In genomic region chr13:42804314-42804713, GRCm38 (mm10) we compare ENCODE assay signal across 31 mouse cellular contexts.
DNase-seq lines count a peak whose midpoint lies in the region; ATAC-seq lines count a peak whose summit lies in the region.
"Had no signal": no experiment of that assay in that cellular context is flagged by ENCODE, and none has a peak within 500 bp of the region (broad histone marks: within the 10 kb centered on the region; RNA-seq: fewer than 3 reads in every experiment).

No protein-coding gene starts in this region.

- no peak for DNase-seq in midbrain, embryonic 10.5 days (ENCODE audit: low spot score)
- no peak for DNase-seq in retina, embryonic 14.5 days (ENCODE audit: low spot score)
- DNase-seq in lung, adult 18-20 months: no peak
- DNase-seq: adrenal gland, adult 2 months; adrenal gland, postnatal 36 days; B cell, adult 2 months; cerebellum, adult 8-10 months; cerebellum, postnatal 25 days; kidney, adult 11 months; kidney, postnatal 36 days; layer of hippocampus, adult 9-11 months; lung, postnatal 36 days; right cerebral cortex, postnatal 14 days; thymus, adult 18-20 months; thymus, postnatal 25 days had no signal

- H3K9me3 ChIP-seq in hindbrain, embryonic 12.5 days (replicated peaks): no peaks in the 10 kb centered on the region
- H3K9me3 ChIP-seq in hindbrain, embryonic 16.5 days (ENCODE audit: control insufficient read depth, low read length): no peaks in the 10 kb centered on the region
- no peaks in the 10 kb centered on the region for H3K9me3 ChIP-seq in midbrain, embryonic 10.5 days (replicated peaks)
- no peaks in the 10 kb centered on the region for H3K9me3 ChIP-seq in midbrain, embryonic 16.5 days (replicated peaks; ENCODE audit: control insufficient read depth, low read length, poor library complexity, severe bottlenecking)
- H3K9me3 ChIP-seq in forebrain, embryonic 13.5 days (replicated peaks): no peaks in the 10 kb centered on the region; the same call in 1 of the 2 replicates
- H3K9me3 ChIP-seq: embryonic facial prominence, embryonic 10.5 days; embryonic facial prominence, embryonic 15.5 days; heart, embryonic 10.5 days; heart, embryonic 15.5 days; hindbrain, embryonic 13.5 days; limb, embryonic 13.5 days; midbrain, embryonic 12.5 days; neural tube, embryonic 13.5 days had no signal

- H3K4me2 ChIP-seq in hindbrain, embryonic 12.5 days (replicated peaks): no peak overlapping the region
- H3K4me2 ChIP-seq in hindbrain, embryonic 16.5 days (ENCODE audit: low read length): no peak overlapping the region
- H3K4me2 ChIP-seq in midbrain, embryonic 16.5 days (ENCODE audit: low read length): no peak overlapping the region
- H3K4me2 ChIP-seq in forebrain, embryonic 13.5 days: peak overlapping the region; percentile 25
- H3K4me2 ChIP-seq: embryonic facial prominence, embryonic 15.5 days; heart, embryonic 15.5 days; hindbrain, embryonic 13.5 days; limb, embryonic 13.5 days; liver, embryonic 11.5 days; midbrain, embryonic 12.5 days; neural tube, embryonic 13.5 days had no signal

- H3K27me3 ChIP-seq in hindbrain, embryonic 12.5 days: no peaks in the 10 kb centered on the region
- H3K27me3 ChIP-seq in hindbrain, embryonic 16.5 days (replicated peaks; ENCODE audit: control insufficient read depth, insufficient read depth, low read length): no peaks in the 10 kb centered on the region
- no peaks in the 10 kb centered on the region for H3K27me3 ChIP-seq in midbrain, embryonic 10.5 days (ENCODE audit: low read depth, poor library complexity, severe bottlenecking)
- no peaks in the 10 kb centered on the region for H3K27me3 ChIP-seq in midbrain, embryonic 16.5 days (ENCODE audit: control insufficient read depth, insufficient read depth, low read depth, low read length)
- no peaks in the 10 kb centered on the region for H3K27me3 ChIP-seq in forebrain, embryonic 13.5 days
- H3K27me3 ChIP-seq: embryonic facial prominence, embryonic 15.5 days; heart, embryonic 15.5 days; hindbrain, embryonic 13.5 days; limb, embryonic 13.5 days; midbrain, embryonic 12.5 days; neural tube, embryonic 13.5 days had no signal

- H3K4me1 ChIP-seq in hindbrain, embryonic 12.5 days: peaks cover 7% of the 10 kb centered on the region
- H3K4me1 ChIP-seq in hindbrain, embryonic 16.5 days (ENCODE audit: control insufficient read depth, insufficient read depth, low read depth, low read length): no peaks in the 10 kb centered on the region; the same call in 1 of the 2 replicates
- no peaks in the 10 kb centered on the region; the same call in 1 of the 2 replicates for H3K4me1 ChIP-seq in midbrain, embryonic 10.5 days
- H3K4me1 ChIP-seq in midbrain, embryonic 16.5 days (ENCODE audit: control insufficient read depth, insufficient read depth, low read length): peaks cover 5% of the 10 kb centered on the region; the same call in 1 of the 2 replicates
- peaks cover 18% of the 10 kb centered on the region for H3K4me1 ChIP-seq in forebrain, embryonic 13.5 days
- H3K4me1 ChIP-seq: embryonic facial prominence, embryonic 15.5 days; heart, embryonic 10.5 days; heart, embryonic 15.5 days; limb, embryonic 13.5 days; neural tube, embryonic 13.5 days had no signal

- 29% methylated on average over 9 of the region's 9 CpGs for WGBS in hindbrain, embryonic 12.5 days
- 29% methylated on average over 9 of the region's 9 CpGs for WGBS in hindbrain, embryonic 16.5 days
- WGBS in midbrain, embryonic 10.5 days: 54% methylated on average over 9 of the region's 9 CpGs
- 31% methylated on average over 9 of the region's 9 CpGs for WGBS in midbrain, embryonic 16.5 days
- WGBS in forebrain, embryonic 13.5 days: 19% methylated on average over 9 of the region's 9 CpGs

- no peak overlapping the region for H3K4me3 ChIP-seq in hindbrain, embryonic 12.5 days
- H3K4me3 ChIP-seq in hindbrain, embryonic 16.5 days (ENCODE audit: low read length): no peak overlapping the region
- no peak overlapping the region for H3K4me3 ChIP-seq in midbrain, embryonic 10.5 days
- no peak overlapping the region for H3K4me3 ChIP-seq in midbrain, embryonic 16.5 days (ENCODE audit: low read depth, low read length)
- H3K4me3 ChIP-seq in forebrain, embryonic 13.5 days: no peak overlapping the region
- H3K4me3 ChIP-seq: embryonic facial prominence, embryonic 10.5 days; embryonic facial prominence, embryonic 15.5 days; heart, embryonic 10.5 days; heart, embryonic 15.5 days; hindbrain, embryonic 13.5 days; limb, embryonic 13.5 days; midbrain, embryonic 12.5 days; neural tube, embryonic 13.5 days had no signal

- ATAC-seq in hindbrain, embryonic 12.5 days (ENCODE audit: low FRiP score): no peak
- no peak for ATAC-seq in hindbrain, embryonic 16.5 days
- no peak for ATAC-seq in midbrain, embryonic 16.5 days
- no peak for ATAC-seq in forebrain, embryonic 13.5 days
- ATAC-seq: activated CD4-positive, CD25-positive, alpha-beta regulatory T cell, adult 4 months; inflammation-experienced regulatory T-cells, adult 6 months had no signal

- H3K36me3 ChIP-seq in hindbrain, embryonic 12.5 days: no peaks in the 10 kb centered on the region
- no peaks in the 10 kb centered on the region for H3K36me3 ChIP-seq in hindbrain, embryonic 16.5 days (ENCODE audit: control insufficient read depth, insufficient read depth, low read length)
- no peaks in the 10 kb centered on the region for H3K36me3 ChIP-seq in midbrain, embryonic 10.5 days
- no peaks in the 10 kb centered on the region for H3K36me3 ChIP-seq in midbrain, embryonic 16.5 days (ENCODE audit: control insufficient read depth, insufficient read depth, low read length)
- H3K36me3 ChIP-seq in forebrain, embryonic 13.5 days (ENCODE audit: poor library complexity, severe bottlenecking): no peaks in the 10 kb centered on the region
- H3K36me3 ChIP-seq: embryonic facial prominence, embryonic 10.5 days; embryonic facial prominence, embryonic 15.5 days; heart, embryonic 10.5 days; heart, embryonic 15.5 days; hindbrain, embryonic 13.5 days; limb, embryonic 13.5 days; midbrain, embryonic 12.5 days; neural tube, embryonic 13.5 days had no signal

- H3K27ac ChIP-seq in hindbrain, embryonic 12.5 days: peak overlapping the region; percentile 23; the same call in 1 of the 2 replicates
- no peak overlapping the region for H3K27ac ChIP-seq in hindbrain, embryonic 16.5 days (ENCODE audit: low read depth, low read length)
- H3K27ac ChIP-seq in midbrain, embryonic 10.5 days (replicated peaks): 0 out of 2 replicates have a peak overlapping the region, but pooled peaks have one; percentile 0
- H3K27ac ChIP-seq in midbrain, embryonic 16.5 days (ENCODE audit: low read length): no peak overlapping the region
- peak overlapping the region; percentile 51; the same call in 1 of the 2 replicates for H3K27ac ChIP-seq in forebrain, embryonic 13.5 days
- H3K27ac ChIP-seq: embryonic facial prominence, embryonic 10.5 days; embryonic facial prominence, embryonic 15.5 days; heart, embryonic 10.5 days; heart, embryonic 15.5 days; hindbrain, embryonic 13.5 days; limb, embryonic 13.5 days; midbrain, embryonic 12.5 days; neural tube, embryonic 13.5 days; stomach, postnatal 0 days had no signal

- H3K9ac ChIP-seq in hindbrain, embryonic 12.5 days: no peak overlapping the region; the same call in 1 of the 2 replicates
- H3K9ac ChIP-seq in hindbrain, embryonic 16.5 days (ENCODE audit: low read depth, low read length): no peak overlapping the region
- no peak overlapping the region for H3K9ac ChIP-seq in midbrain, embryonic 16.5 days (ENCODE audit: low read depth, low read length)
- H3K9ac ChIP-seq in forebrain, embryonic 13.5 days: no peak overlapping the region
- H3K9ac ChIP-seq: embryonic facial prominence, embryonic 15.5 days; heart, embryonic 15.5 days; hindbrain, embryonic 13.5 days; limb, embryonic 13.5 days; midbrain, embryonic 12.5 days; neural tube, embryonic 13.5 days had no signal

Comparison
In these comparisons a context has a peak if more than half of its experiments do, and no peak if none do; other contexts are left out.
1. H3K27ac ChIP-seq: peak in hindbrain, embryonic 12.5 days (single experiment), midbrain, embryonic 10.5 days (single experiment) and forebrain, embryonic 13.5 days (single experiment); none in hindbrain, embryonic 16.5 days (single experiment) and midbrain, embryonic 16.5 days (single experiment).